Mouse (Mus musculus): ENCODE data around the gene Tnfrsf1a.

- no peak for TF ChIP-seq POLR2A (IDR thresholded peaks at IDR 0.05; ENCODE audit: borderline replicate concordance, insufficient read depth, low read length)
- TF ChIP-seq CTCF (IDR thresholded peaks at IDR 0.05; ENCODE audit: borderline replicate concordance, insufficient read depth, low read depth, low read length) = no peak
Observed at GRCm38 (mm10) chr6:125352046-125352384, 2.9 kb downstream of the Tnfrsf1a start.
